ENCODE assay signal across 9 mouse cellular contexts in genomic region chr14:48246236-48246635, GRCm38 (mm10).
DNase-seq lines count a peak whose midpoint lies in the region; ATAC-seq lines count a peak whose summit lies in the region.
"Had no signal": no experiment of that assay in that cellular context is flagged by ENCODE, and none has a peak within 500 bp of the region (broad histone marks: within the 10 kb centered on the region; RNA-seq: fewer than 3 reads in every experiment).

No protein-coding gene starts in this region.

- H3K4me3 ChIP-seq in forebrain, embryonic 16.5 days (replicated peaks; ENCODE audit: low read length): no peak overlapping the region
- no peak overlapping the region for H3K4me3 ChIP-seq in forebrain, embryonic 13.5 days
- H3K4me3 ChIP-seq: heart, adult 2 months had no signal

- no peaks in the 10 kb centered on the region for H3K27me3 ChIP-seq in forebrain, embryonic 16.5 days (replicated peaks; ENCODE audit: control insufficient read depth, insufficient read depth, low read length)
- no peaks in the 10 kb centered on the region for H3K27me3 ChIP-seq in forebrain, embryonic 13.5 days

- 0 out of 2 replicates have a peak overlapping the region, but pooled peaks have one; percentile 11 for H3K27ac ChIP-seq in forebrain, embryonic 16.5 days (ENCODE audit: low read length)
- H3K27ac ChIP-seq in forebrain, embryonic 13.5 days: no peak overlapping the region
- H3K27ac ChIP-seq: heart, adult 2 months had no signal

- intact Hi-C loops in left cerebral cortex, postnatal 10 days (cut with DNase I): no loop called here

- no peaks in the 10 kb centered on the region for H3K36me3 ChIP-seq in forebrain, embryonic 16.5 days (ENCODE audit: control insufficient read depth, insufficient read depth)
- 0 out of 2 replicates have a peak, but pooled peaks cover 5% of the 10 kb centered on the region for H3K36me3 ChIP-seq in forebrain, embryonic 13.5 days (ENCODE audit: poor library complexity, severe bottlenecking)

- peak; percentile 21; the same call in 1 of the 2 replicates for ATAC-seq in forebrain, embryonic 16.5 days
- ATAC-seq in forebrain, embryonic 13.5 days: no peak

- peaks cover 5% of the 10 kb centered on the region for H3K4me1 ChIP-seq in forebrain, embryonic 16.5 days (replicated peaks; ENCODE audit: control insufficient read depth, insufficient read depth, low read length)
- H3K4me1 ChIP-seq in forebrain, embryonic 13.5 days: no peaks in the 10 kb centered on the region

- 60% methylated on average over 3 of the region's 3 CpGs for WGBS in forebrain, embryonic 16.5 days
- 80% methylated on average over 3 of the region's 3 CpGs for WGBS in forebrain, embryonic 13.5 days

- no peak overlapping the region for H3K4me2 ChIP-seq in forebrain, embryonic 16.5 days (ENCODE audit: low read length)
- no peak overlapping the region for H3K4me2 ChIP-seq in forebrain, embryonic 13.5 days

- no peaks in the 10 kb centered on the region for H3K9me3 ChIP-seq in forebrain, embryonic 16.5 days (ENCODE audit: control insufficient read depth, low read length)
- no peaks in the 10 kb centered on the region for H3K9me3 ChIP-seq in forebrain, embryonic 13.5 days (replicated peaks)

- H3K9ac ChIP-seq in forebrain, embryonic 16.5 days (replicated peaks; ENCODE audit: low read depth, low read length): no peak overlapping the region
- H3K9ac ChIP-seq in forebrain, embryonic 13.5 days: no peak overlapping the region

- DNase-seq in urinary bladder, postnatal 25 days (ENCODE audit: low spot score): peak; percentile 6
- DNase-seq in urinary bladder, adult 2 months (ENCODE audit: low spot score): no peak
- peak; percentile 35 for DNase-seq in lung, postnatal 14 days
- peak; percentile 53 to 67 for DNase-seq in thymus, postnatal 10 days (ENCODE audit: low spot score in 2 of 2)
- DNase-seq in adrenal gland, adult 18-20 months (ENCODE audit: low spot score in 2 of 2): no peak
- no peak for DNase-seq in left cerebral cortex, postnatal 10 days (ENCODE audit: extremely low spot score in 1 of 2, low spot score in 2 of 2)

Comparison
In these comparisons a context has a peak if more than half of its experiments do, and no peak if none do; other contexts are left out.
1. DNase-seq: peak in urinary bladder, postnatal 25 days (single experiment), lung, postnatal 14 days (single experiment) and thymus, postnatal 10 days (2 of 2); none in urinary bladder, adult 2 months (single experiment), adrenal gland, adult 18-20 months (0 of 2) and left cerebral cortex, postnatal 10 days (0 of 2).